Mouse (Mus musculus) left cerebral cortex, adult 2 months (tissue): ENCODE results near the gene Wdr95. TPM values are rescaled to one million over a fixed set of nuclear protein-coding genes. Genes with fewer than 3 reads are reported as not detected.

Experiments
- DNase-seq, 2 experiments: peaks; one replicate each; pipeline ENCODE4 v3.0.0; 2021 to 2022; ENCODE audit warnings: low spot score in 2 of 2, mixed read lengths in 1 of 2; ENCODE audit errors: extremely low spot score in 1 of 2
- H3K27ac ChIP-seq: fragments of 200-600 bp; 2 replicates; pipeline ENCODE4 v1.8.1; 2022
- H3K4me3 ChIP-seq: fragments of 200-600 bp; 2 replicates; pipeline ENCODE4 v1.8.1; 2022
- CTCF ChIP-seq: fragments of 200-600 bp; IDR thresholded peaks from 2 replicates; pipeline ENCODE4 v1.8.1; 2022; ENCODE audit warnings: antibody characterized with exemption, mild to moderate bottlenecking, moderate library complexity
- intact Hi-C: fragments of 180-260 bp; cut with DNase I; formaldehyde crosslinking; loops from one replicate; pipeline ENCODE4 v1.15.1; 2025
- total RNA-seq, 2 experiments: library from RNA; stranded (reverse); gene quantifications; 2 replicates each; pipeline ENCODE4 v1.2.3; 2021

The Wdr95 gene
- total RNA-seq, 2 experiments from 2014 or later, result 0.56 to 0.75 TPM

GRCm38 (mm10) chr5:149585231-149585630, 56.8 kb downstream of the Wdr95 start:
- no peak for TF ChIP-seq CTCF
- intact Hi-C loops, result no loop called here
- Histone ChIP-seq H3K27ac (no peak overlapping the region), H3K4me3 (no peak overlapping the region)
- no peak for DNase-seq

DNA sequence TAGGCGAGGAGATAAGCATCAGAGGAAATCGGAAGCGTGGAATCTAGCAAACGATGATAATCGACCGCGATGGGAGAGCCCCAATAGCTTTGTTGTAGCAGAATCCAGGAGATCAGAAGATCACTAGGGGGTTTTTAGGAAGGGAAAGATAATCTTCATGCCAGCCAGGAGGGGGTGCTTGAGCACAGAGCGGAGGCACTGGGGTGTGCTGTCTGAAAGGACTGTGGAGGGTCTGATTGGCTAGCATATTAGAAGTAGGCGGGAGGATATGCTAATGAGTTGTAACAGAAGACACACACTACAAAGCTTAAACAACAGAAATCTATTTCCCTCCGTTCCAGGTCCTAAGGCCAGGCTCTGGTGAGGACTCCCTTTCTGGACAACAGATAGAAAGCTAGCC, 57.4 kb downstream of the Wdr95 start:
- Histone ChIP-seq H3K4me3 (no peak overlapping the region), H3K27ac (no peak overlapping the region)
- intact Hi-C loops, result no loop called here
- no peak for DNase-seq
- TF ChIP-seq CTCF, result no peak; the same call in 1 of the 2 replicates

DNA sequence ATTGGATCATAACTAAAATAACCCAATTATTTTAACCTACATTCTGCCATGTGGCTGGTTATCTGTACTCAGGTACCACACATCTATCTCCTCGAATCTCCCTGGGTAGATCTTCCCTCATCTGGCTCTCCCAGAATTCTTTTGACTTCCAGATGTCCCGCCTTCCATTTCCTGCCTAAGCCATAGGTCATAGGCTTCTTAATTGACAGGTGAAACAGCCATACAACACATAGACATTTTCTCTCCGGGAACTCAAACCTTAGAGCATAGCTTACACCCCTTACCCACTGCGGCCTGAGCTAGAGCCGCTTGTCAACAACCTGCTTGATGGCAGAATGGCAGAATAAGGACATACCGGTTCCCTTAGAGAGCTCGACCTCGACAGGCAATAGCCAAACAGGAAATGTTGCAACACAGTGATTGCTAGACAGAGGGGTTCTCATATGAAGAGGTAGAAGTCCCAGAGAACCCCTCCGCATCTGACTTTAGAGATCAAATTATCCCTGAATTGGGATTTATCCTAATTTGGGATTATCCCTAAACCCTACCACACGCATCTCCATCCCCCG, 58.9 kb downstream of the Wdr95 start:
- Histone ChIP-seq H3K4me3 (no peak overlapping the region), H3K27ac (no peak overlapping the region)
- intact Hi-C loops, result no loop called here
- DNase-seq, result no peak
- no peak for TF ChIP-seq CTCF

DNA sequence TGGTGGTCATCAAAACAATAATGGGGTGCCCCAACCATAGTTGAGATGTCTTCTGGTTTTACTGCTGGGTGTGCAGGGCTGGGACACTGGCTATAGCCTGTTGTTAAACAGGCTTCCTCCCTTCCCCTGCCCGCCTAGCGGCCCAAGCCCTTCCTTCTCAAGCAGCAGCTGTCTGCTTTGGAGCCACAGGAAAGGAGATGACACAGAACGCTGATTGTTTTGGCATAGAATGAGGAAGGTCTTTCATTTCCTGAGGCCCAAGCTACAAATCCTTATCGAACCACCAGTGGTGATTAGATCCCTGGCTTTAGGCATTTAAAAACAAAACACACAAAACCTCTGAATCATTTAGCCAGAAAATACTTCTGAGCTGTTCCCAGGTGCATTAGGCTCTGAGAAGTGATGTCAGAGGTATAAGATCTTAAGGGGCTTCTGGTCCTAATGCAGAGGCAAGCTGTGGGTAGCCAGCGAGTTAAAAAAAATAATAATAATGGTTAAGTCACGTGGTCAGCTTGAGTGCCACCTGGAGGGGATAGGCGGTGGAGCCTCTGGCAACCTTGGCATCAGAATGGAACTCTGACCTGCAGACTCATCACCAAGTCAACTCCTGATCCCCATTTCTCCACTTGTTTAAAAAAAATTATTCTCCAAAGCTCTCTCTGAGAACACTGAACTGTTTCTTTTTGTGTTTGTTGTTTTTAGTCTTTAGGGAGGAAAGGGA, 60.5 kb downstream of the Wdr95 start:
- no peak for DNase-seq
- intact Hi-C loops, result no loop called here
- no peak overlapping the region for H3K4me3 ChIP-seq
- H3K27ac ChIP-seq, result no peak overlapping the region
- no peak for TF ChIP-seq CTCF

DNA sequence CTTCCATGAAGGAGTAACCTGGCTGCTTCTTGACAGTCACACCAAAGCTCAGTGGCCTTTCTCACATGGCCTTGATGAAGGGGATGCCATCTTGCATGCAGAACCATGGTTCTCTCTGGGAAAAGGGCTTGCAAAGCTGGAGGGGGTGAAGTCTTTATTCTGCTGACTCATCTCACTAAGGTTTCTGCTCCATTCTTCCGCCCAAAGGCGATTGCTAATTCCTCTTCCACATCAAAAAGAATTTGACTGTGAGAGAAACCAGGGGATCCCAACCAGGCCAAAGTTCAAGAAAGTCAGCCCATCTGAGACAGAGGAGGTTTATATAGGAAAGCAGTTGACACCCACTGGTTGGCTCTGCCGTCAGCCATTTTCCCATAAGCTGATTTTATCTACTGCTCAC, 61.5 kb downstream of the Wdr95 start:
- intact Hi-C loops, result no loop called here
- no peak for TF ChIP-seq CTCF
- DNase-seq, result no peak
- Histone ChIP-seq H3K27ac (no peak overlapping the region), H3K4me3 (no peak overlapping the region)

DNA sequence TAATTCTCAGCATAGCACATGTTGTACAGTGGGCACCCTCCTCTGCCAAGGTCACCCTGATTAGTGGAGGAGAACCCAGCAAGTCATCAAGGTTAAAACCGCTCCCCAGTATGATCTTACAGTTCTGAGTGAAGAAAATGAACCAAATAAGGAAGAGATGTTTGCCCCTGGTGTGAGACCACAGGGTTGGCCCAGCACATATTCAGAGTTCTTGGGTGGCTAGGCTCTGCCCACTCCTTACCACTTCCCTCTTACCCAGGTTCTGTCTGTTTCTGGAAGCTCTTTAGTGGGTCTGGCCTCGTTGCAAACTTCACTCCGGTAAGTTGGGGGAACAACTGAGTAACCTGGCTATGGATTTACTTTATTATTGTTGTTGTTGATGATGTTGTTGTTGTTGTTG, 65.7 kb downstream of the Wdr95 start:
- Histone ChIP-seq H3K27ac (no peak overlapping the region), H3K4me3 (no peak overlapping the region)
- no peak for DNase-seq
- TF ChIP-seq CTCF, result no peak
- intact Hi-C loops, result no loop called here

- intact Hi-C loops, result no loop called here
- DNase-seq, result no peak
- Histone ChIP-seq H3K27ac (no peak overlapping the region), H3K4me3 (no peak overlapping the region)
- TF ChIP-seq CTCF, result no peak; the same call in 1 of the 2 replicates
Measured at GRCm38 (mm10) chr5:149597351-149597750, 68.9 kb downstream of the Wdr95 start.

GRCm38 (mm10) chr5:149601996-149602395, 73.5 kb downstream of the Wdr95 start:
- intact Hi-C loops, result no loop called here
- H3K27ac ChIP-seq, result no peak overlapping the region
- TF ChIP-seq CTCF, result no peak
- no peak for DNase-seq
- H3K4me3 ChIP-seq, result no peak overlapping the region

GRCm38 (mm10) chr5:149603241-149603640, 74.8 kb downstream of the Wdr95 start:
- H3K27ac ChIP-seq, result no peak overlapping the region
- no peak overlapping the region for H3K4me3 ChIP-seq
- intact Hi-C loops, result no loop called here
- no peak for TF ChIP-seq CTCF
- DNase-seq, result no peak

DNA sequence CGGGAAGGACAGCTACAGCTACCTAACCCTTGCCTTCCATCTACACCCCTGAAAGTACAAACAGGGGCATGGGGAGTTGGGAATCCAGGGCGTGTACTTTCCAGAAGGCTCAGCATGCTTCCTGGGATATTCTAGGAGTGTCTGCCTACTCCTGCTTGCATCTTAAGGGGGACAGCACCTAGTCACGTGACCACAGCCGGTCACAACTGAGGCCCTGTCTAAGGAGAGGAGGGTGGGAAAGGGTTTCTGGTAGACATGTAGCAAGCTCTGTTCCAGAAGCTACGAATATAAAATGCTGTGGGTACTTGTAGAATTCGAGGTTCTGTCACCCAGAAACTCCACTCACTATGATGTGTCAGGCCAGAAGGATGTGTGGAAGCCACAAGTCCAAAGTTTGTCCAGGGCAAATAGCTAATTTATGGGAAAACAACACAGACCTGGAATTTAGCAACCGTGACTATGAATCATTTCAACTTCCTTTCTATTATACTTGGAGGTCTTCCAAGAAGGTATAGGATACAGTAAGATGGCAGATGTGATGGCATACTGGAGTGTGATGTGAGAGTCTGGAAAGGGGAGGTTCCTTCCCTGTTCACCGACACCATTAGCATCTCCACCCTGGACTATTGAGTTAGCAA, 78.7 kb downstream of the Wdr95 start:
- no peak overlapping the region for H3K4me3 ChIP-seq
- DNase-seq, result no peak
- intact Hi-C loops, result no loop called here
- H3K27ac ChIP-seq, result no peak overlapping the region
- no peak for TF ChIP-seq CTCF

DNA sequence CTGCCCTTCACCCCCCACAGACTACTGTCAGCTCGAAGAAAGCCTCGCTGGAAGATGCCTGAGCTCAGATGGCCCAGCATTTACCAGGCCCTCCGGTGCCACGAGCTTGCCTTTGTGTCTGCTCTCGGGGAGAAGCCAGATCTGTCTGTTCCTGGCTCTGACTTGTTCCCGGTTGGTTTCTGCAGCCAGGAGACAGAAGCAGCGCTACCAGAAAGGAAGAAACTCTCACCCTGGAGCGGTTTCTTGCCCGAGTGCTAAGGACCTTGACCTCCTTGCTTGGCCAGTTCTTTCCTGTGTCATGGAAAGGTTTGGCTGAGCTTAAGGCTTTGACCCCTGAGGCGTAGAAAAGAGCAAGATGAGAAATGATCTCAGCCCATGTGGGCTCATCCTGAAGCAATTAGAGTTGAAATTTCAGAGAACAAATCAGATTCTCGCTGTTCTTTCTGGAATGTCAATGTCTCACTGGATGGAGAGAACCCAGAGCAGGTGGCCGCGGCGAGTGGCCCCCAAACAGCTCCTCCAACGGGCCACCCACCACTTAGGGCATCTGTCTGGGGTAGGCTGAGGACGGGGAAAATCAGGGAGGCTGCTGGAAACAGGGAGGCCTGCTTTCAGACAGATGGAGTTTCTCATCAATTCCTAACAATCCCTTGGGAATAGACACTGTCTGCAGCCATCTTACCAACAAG, 83.1 kb downstream of the Wdr95 start:
- H3K4me3 ChIP-seq, result no peak overlapping the region
- intact Hi-C loops, result loop anchor here (5.0 kb wide), 1 partner anchor 74 kb away; no protein-coding TSS in a partner anchor
- H3K27ac ChIP-seq, result peak overlapping the region; percentile 6; the same call in 1 of the 2 replicates
- no peak for DNase-seq
- TF ChIP-seq CTCF, result no peak

DNA sequence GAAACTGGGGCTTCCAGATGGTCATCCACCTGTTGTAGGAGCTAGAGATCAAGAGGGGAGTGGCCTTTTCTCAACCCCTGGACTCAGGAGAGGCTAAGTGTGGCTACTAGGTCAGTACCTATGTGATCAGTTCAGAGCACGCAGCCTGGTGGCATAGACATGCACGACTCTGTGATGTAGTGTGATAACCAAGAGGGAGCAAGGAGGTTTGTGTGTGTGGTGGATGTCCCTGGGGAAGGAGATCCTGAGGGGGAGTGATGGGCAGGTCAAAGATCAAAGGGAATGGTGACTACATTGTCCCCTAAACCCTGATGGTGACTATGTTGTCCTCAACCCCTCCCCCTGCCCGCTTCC, 83.7 kb downstream of the Wdr95 start:
- Histone ChIP-seq H3K4me3 (no peak overlapping the region), H3K27ac (peak overlapping the region; percentile 6)
- TF ChIP-seq CTCF, result no peak
- intact Hi-C loops, result loop anchor here (5.0 kb wide), 1 partner anchor 75 kb away; no protein-coding TSS in a partner anchor
- no peak for DNase-seq
